Comparison of ENCODE assay signal across 20 mouse cellular contexts in genomic region chr11:32031396-32031795, GRCm38 (mm10). TPM values are rescaled to one million over a fixed set of nuclear protein-coding genes. Genes with fewer than 3 reads are reported as not detected.
DNase-seq lines count a peak whose midpoint lies in the region; TF ChIP-seq lines count a peak whose summit lies in the region.
"Had no signal": no experiment of that assay in that cellular context is flagged by ENCODE, and none has a peak within 500 bp of the region (broad histone marks: within the 10 kb centered on the region; RNA-seq: fewer than 3 reads in every experiment).

No protein-coding gene starts in this region.

- no peak for DNase-seq in layer of hippocampus, adult 2 months (ENCODE audit: low spot score in 2 of 2)
- no peak for DNase-seq in layer of hippocampus, postnatal 25 days (ENCODE audit: extremely low spot score in 1 of 2, low spot score in 1 of 2)
- peak; percentile 47 for DNase-seq in thymus, postnatal 0 days (ENCODE audit: low spot score)
- DNase-seq in thymus, postnatal 14 days, result no peak
- peak; percentile 51 for DNase-seq in ZHBTc4 (ENCODE audit: low read depth, low spot score)
- no peak for DNase-seq in ovary, postnatal 14 days (ENCODE audit: low spot score)
- no peak for DNase-seq in natural killer cell, adult 2 months (ENCODE audit: low spot score in 2 of 2)
- DNase-seq: adrenal gland, adult 2 months; adrenal gland, postnatal 25 days; cerebellum, adult 2 months; cerebellum, postnatal 10 days; gastrocnemius, adult 2 months; gastrocnemius, postnatal 25 days; heart, postnatal 10 days; heart, postnatal 4 days had no signal

- H3K27ac ChIP-seq in layer of hippocampus, adult 2 months, result peak overlapping the region; percentile 18; the same call in 1 of the 2 replicates
- H3K27ac ChIP-seq: embryonic facial prominence, embryonic 10.5 days; gastrocnemius, adult 2 months; heart, embryonic 13.5 days; hindbrain, embryonic 12.5 days had no signal

- H3K4me3 ChIP-seq in layer of hippocampus, adult 2 months, result no peak overlapping the region
- H3K4me3 ChIP-seq: embryonic facial prominence, embryonic 10.5 days; gastrocnemius, adult 2 months; heart, embryonic 13.5 days; hindbrain, embryonic 12.5 days had no signal

- TF ChIP-seq CTCF in layer of hippocampus, adult 2 months (conservative IDR thresholded peaks at IDR 0.05), result no peak

RNA-seq across cellular contexts. Expression of gene Nsg2, which starts 31.1 kb away (rescaled TPM):
- total RNA-seq in layer of hippocampus, adult 2 months (2021), result 100 to 1,000 TPM; 662 to 700 TPM
- 100 to 1,000 TPM; 682 to 735 TPM for total RNA-seq in layer of hippocampus, postnatal 25 days (2021)
- polyA plus RNA-seq in thymus, postnatal 0 days (2015; fragmentation: Nextera tagmentation; extraction: Ambion mirVana), result 129 and 138 TPM in 2 replicates
- total RNA-seq: gastrocnemius, adult 2 months; granulocyte monocyte progenitor cell, adult 5-6 weeks had no signal
- polyA plus RNA-seq: G1E had no signal

Comparison
In these comparisons a context has a peak if more than half of its experiments do, and no peak if none do; other contexts are left out.
1. DNase-seq: peak in thymus, postnatal 0 days (single experiment) and ZHBTc4 (single experiment); none in layer of hippocampus, adult 2 months (0 of 2), layer of hippocampus, postnatal 25 days (0 of 2), thymus, postnatal 14 days (single experiment), ovary, postnatal 14 days (single experiment) and natural killer cell, adult 2 months (0 of 2).